Mouse (Mus musculus) embryonic facial prominence, embryonic 15.5 days (tissue): ENCODE results near the gene Zfp683. TPM values are rescaled to one million over a fixed set of nuclear protein-coding genes. Genes with fewer than 3 reads are reported as not detected.

ENCODE experiments used
- ATAC-seq: fragments of 200-750 bp; cut with Nextera tagmentation; 2 replicates; pipeline ENCODE4 v1.8.0; 2017; ENCODE audit warnings: low read depth, moderate TSS enrichment; ENCODE audit not compliant: insufficient number of reproducible peaks, low FRiP score, low TSS enrichment
- H3K27ac ChIP-seq: fragments of 300-500 bp; sonication (generic); replicated peaks from 2 replicates; pipeline ENCODE4 v1.5.1; 2015; ENCODE audit warnings: mild to moderate bottlenecking, inconsistent platforms
- H3K27me3 ChIP-seq: fragments of 300-500 bp; sonication (generic); 2 replicates; pipeline ENCODE4 v1.6.1; 2015; ENCODE audit warnings: inconsistent platforms
- H3K36me3 ChIP-seq: fragments of 300-500 bp; sonication (generic); 2 replicates; pipeline ENCODE4 v1.6.1; 2015; ENCODE audit warnings: mild to moderate bottlenecking, inconsistent platforms
- H3K4me1 ChIP-seq: fragments of 300-500 bp; sonication (generic); 2 replicates; pipeline ENCODE4 v1.6.1; 2015; ENCODE audit warnings: inconsistent platforms
- H3K4me2 ChIP-seq: fragments of 300-500 bp; sonication (generic); replicated peaks from 2 replicates; pipeline ENCODE4 v1.6.1; 2015; ENCODE audit warnings: mild to moderate bottlenecking, inconsistent platforms
- H3K4me3 ChIP-seq: fragments of 300-500 bp; sonication (generic); replicated peaks from 2 replicates; pipeline ENCODE4 v1.5.1; 2015; ENCODE audit warnings: mild to moderate bottlenecking, inconsistent platforms
- H3K9ac ChIP-seq: fragments of 300-500 bp; sonication (generic); 2 replicates; pipeline ENCODE4 v1.6.1; 2015; ENCODE audit warnings: inconsistent platforms
- H3K9me3 ChIP-seq: fragments of 300-500 bp; sonication (generic); replicated peaks from 2 replicates; pipeline ENCODE4 v1.6.1; 2016; ENCODE audit warnings: inconsistent platforms
- WGBS: fragments of 180-500 bp; shearing (Covaris S2); methylation state at CpG from one replicate; pipeline ENCODE4 v1.1.7; 2015; 5-methylcytosine and 5-hydroxymethylcytosine counted together
- polyA plus RNA-seq: library from polyadenylated mRNA; unstranded; fragments of >200 nt; fragmentation: Nextera tagmentation; extraction: Ambion mirVana; gene quantifications from 2 replicates; pipeline ENCODE4 v1.2.1, GENCODE M21; 2015

Gene Zfp683
- polyA plus RNA-seq, 1 experiment from 2014 or later: not detected

DNA sequence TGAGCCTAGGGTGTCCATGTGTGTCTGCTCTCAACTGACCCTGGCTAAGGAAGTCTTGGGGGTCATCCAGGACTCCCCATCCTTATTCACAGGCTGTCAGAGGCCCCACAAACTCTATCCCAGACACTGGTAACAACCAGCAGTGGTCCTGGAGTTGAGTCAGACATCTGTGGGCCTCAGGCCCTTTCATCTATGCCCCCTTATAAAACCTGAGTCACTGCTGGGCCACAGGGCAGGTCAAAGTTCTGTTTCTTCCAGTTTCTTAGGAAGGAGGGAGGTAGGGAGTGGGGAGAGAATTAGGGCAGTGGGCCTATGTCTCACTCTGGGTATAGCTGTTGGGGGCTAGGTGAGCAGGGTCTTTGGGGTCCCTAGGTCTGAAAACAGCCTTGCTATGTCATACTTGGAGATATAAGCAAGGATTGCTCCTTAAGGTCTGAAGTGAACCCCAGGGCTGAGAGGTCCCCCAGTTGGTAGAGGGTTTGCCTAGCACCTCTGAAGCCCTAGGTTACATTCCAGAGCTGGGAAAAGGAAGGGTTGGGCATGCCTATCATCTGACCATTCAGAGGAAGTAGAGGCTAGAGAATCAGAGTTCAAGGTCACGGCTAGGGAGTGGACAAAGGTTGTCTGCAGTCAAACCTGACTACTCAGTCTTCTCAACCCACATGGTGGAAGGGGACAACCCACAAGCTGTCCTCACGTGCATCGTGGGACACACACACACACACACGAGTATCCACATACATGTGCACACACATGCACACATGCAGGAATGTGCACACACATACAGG is 15.3 kb downstream of the Zfp683 start:
- Histone ChIP-seq H3K9me3 (no peaks in the 10 kb centered on the region), H3K9ac (no peak overlapping the region), H3K36me3 (no peaks in the 10 kb centered on the region), H3K4me2 (no peak overlapping the region), H3K27ac (no peak overlapping the region), H3K4me3 (no peak overlapping the region), H3K27me3 (peaks cover 13% of the 10 kb centered on the region), H3K4me1 (peaks cover 9% of the 10 kb centered on the region; the same call in 1 of the 2 replicates)
- WGBS: 85% methylated on average over 4 of the region's 4 CpGs
- ATAC-seq: no peak

DNA sequence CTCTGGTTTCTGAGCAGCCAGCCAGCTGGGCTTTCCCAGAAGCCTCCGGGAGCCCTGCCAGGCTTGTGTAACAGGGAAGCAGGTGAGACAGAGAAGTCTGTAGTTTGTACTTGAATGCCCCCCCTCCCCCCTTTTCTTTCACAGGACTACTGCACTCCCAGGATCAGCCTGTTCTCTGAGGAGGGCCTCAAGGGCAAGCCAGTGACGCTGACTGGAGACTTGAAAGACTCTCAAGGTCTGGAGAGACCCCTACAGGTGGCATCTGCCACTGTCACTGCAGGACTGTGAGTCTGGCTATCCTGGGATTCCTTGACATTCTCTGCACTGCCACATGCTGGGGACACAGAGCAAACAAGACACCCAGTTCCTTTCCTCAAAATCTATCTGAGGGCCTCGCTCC is 25.1 kb downstream of the Zfp683 start:
- Histone ChIP-seq H3K4me1 (peaks cover 19% of the 10 kb centered on the region), H3K27me3 (peaks cover 12% of the 10 kb centered on the region; the same call in 1 of the 2 replicates), H3K4me2 (no peak overlapping the region), H3K9ac (no peak overlapping the region), H3K27ac (no peak overlapping the region), H3K9me3 (no peaks in the 10 kb centered on the region), H3K4me3 (no peak overlapping the region), H3K36me3 (no peaks in the 10 kb centered on the region)
- WGBS: 20% methylated on average over 3 of the region's 3 CpGs
- no peak for ATAC-seq

DNA sequence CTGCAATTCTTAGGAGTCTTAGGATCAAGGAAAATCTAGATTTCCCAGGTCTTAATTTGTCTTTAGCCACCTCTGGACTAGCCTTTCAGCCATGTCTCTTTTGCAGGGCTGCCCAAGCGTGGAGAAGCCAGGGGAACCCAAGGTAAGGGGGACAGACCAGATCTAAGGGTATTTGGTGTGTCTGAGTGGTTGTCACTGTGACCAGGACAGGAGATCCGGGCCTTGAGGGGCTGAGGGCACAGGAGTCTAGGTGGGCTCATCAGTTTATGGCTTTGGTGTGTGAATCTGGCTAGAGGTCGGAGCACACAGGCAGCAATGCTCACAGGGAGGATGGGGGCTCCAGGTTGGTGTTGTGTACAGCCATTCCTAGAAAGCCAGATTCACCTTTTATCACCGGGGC is 27.0 kb downstream of the Zfp683 start:
- no peaks in the 10 kb centered on the region for H3K36me3 ChIP-seq
- H3K27ac ChIP-seq: no peak overlapping the region
- H3K27me3 ChIP-seq: peaks cover 12% of the 10 kb centered on the region; the same call in 1 of the 2 replicates
- ATAC-seq: no peak
- WGBS: 74% methylated on average over 4 of the region's 4 CpGs
- no peak overlapping the region for H3K4me2 ChIP-seq
- no peak overlapping the region for H3K4me3 ChIP-seq
- no peak overlapping the region for H3K9ac ChIP-seq
- H3K4me1 ChIP-seq: peaks cover 19% of the 10 kb centered on the region
- no peaks in the 10 kb centered on the region for H3K9me3 ChIP-seq

DNA sequence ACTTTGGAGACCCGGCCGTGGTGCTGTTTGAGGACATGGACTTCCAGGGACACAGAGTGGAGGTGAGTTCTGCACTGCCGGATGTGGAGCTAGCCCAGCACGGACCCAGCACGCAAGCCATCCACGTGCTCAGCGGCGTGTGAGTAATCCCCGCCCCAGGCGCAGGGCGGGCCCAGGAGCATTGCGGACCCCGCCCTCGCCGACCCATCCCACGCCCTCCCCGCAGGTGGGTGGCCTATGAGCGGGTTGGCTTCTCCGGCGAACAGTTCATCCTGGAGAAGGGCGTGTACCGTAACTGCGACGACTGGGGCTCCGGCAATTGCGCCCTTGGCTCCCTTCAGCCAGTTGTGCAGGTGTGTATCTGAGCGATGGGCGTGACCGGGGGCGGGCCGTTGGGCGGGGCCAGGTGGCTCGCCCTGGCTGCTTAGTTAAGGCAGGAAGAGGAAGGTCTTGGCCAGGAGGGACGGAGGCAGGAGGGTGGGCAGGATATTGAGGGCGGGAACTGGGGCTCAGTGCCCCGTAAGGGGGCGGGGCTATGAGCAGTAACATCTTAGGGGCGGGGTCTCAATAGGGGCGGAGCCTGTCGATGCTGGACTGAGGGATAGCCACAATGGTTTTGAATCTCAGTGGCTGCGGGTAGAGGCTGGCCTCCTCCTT is 28.2 kb downstream of the Zfp683 start:
- Histone ChIP-seq H3K4me1 (peaks cover 19% of the 10 kb centered on the region), H3K4me3 (peak overlapping the region; percentile 43), H3K4me2 (peak overlapping the region; percentile 75), H3K9me3 (no peaks in the 10 kb centered on the region), H3K27ac (no peak overlapping the region), H3K9ac (no peak overlapping the region), H3K36me3 (no peaks in the 10 kb centered on the region), H3K27me3 (peaks cover 12% of the 10 kb centered on the region; the same call in 1 of the 2 replicates)
- ATAC-seq: peak; percentile 86
- under 1% methylated on average over 41 of the region's 41 CpGs for WGBS

DNA sequence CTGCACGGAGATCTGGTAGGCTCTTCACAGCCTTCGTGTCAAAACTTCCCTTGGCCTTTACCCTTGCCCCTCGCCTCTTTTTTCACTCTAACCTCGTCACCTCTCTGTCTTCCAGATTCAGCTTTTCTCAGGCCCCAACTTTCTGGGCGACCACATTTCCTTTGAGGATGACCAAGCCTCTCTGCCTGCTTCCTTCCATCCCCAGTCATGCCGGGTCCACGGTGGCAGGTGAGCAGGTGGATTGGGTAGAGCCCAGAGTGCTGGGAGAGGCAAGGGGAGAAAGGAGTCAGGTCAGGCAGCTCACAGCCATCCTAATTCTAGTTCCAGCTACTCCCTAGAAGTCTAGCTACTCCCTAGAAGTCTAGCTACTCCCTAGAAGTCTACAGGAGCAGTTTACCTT is 28.8 kb downstream of the Zfp683 start:
- peaks cover 19% of the 10 kb centered on the region for H3K4me1 ChIP-seq
- WGBS: 9% methylated on average over 7 of the region's 7 CpGs
- H3K27me3 ChIP-seq: peaks cover 12% of the 10 kb centered on the region; the same call in 1 of the 2 replicates
- peak overlapping the region; percentile 75 for H3K4me2 ChIP-seq
- no peak overlapping the region for H3K27ac ChIP-seq
- H3K4me3 ChIP-seq: peak overlapping the region; percentile 43
- H3K9ac ChIP-seq: no peak overlapping the region
- H3K9me3 ChIP-seq: no peaks in the 10 kb centered on the region
- ATAC-seq: no peak
- H3K36me3 ChIP-seq: no peaks in the 10 kb centered on the region

DNA sequence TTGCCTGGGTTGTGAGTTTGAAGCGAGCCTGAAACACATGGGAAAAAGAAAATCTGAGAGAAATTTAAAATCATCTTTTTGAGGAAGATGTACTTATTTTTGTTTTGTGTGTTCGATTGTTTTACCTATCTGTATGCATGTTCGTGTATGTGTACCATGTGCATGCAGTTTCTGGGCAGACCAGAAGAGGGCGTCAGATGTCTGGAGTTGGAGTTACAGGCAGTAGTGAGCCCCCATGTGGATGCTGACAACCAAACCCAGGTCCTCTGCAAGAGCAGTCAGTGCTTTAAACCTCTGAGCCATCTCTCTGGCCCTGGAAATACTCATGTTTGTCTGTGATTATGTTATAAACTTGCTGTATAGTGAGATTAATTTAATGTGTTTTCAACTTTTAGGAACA is 31.4 kb downstream of the Zfp683 start:
- 89% methylated on average over 4 of the region's 4 CpGs for whole genome bisulfite sequencing
- Histone ChIP-seq H3K9me3 (no peaks in the 10 kb centered on the region), H3K36me3 (no peaks in the 10 kb centered on the region), H3K4me2 (no peak overlapping the region), H3K4me3 (no peak overlapping the region), H3K27ac (no peak overlapping the region), H3K4me1 (peaks cover 15% of the 10 kb centered on the region), H3K27me3 (peaks cover 12% of the 10 kb centered on the region; the same call in 1 of the 2 replicates), H3K9ac (no peak overlapping the region)
- no peak for ATAC-seq

DNA sequence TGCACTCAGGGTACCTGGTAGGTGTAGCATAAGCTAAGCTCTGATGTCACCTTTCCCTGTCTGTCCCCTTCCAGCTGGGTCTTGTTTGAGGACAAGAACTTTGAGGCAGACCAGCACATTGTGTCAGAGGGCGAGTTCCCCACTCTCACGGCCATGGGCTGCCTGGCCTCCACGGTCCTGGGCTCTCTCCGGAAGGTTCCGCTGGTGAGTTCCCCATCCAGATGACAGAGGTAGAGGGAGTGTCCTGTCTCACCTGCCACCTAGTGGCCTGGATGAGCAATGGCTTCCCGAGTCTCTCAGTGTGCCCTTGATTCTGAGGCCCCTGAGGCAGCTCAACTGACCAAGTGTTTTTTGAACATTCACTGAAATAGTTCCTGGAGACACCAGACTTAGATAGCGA is 33.8 kb downstream of the Zfp683 start:
- H3K4me2 ChIP-seq: no peak overlapping the region
- peaks cover 7% of the 10 kb centered on the region; the same call in 1 of the 2 replicates for H3K27me3 ChIP-seq
- H3K27ac ChIP-seq: no peak overlapping the region
- WGBS: 25% methylated on average over 7 of the region's 7 CpGs
- no peaks in the 10 kb centered on the region for H3K36me3 ChIP-seq
- no peak overlapping the region for H3K9ac ChIP-seq
- ATAC-seq: 0 out of 2 replicates have a peak, but pooled peaks have one; percentile 51
- no peaks in the 10 kb centered on the region for H3K9me3 ChIP-seq
- H3K4me1 ChIP-seq: peaks cover 2% of the 10 kb centered on the region; the same call in 1 of the 2 replicates
- H3K4me3 ChIP-seq: no peak overlapping the region

DNA sequence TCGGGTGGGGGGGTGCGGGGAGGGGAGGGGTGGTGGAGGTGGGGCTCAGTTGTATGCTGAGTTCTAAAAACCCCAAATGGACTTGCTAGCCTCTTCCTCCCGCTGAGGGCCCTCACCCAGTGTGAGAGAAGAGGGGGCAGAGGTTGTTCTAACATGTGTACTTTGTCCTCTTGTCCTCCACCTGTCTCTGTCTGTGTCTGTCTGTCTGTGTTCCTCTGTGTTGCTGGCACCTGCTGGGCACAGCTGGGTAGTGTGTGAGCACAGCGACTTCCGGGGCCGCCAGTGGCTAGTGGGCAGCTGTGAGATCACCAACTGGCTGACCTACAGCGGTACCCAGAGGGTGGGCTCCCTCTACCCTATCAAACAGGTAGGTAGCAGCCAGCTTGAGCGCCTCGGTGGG is 35.4 kb downstream of the Zfp683 start:
- no peak overlapping the region for H3K4me2 ChIP-seq
- no peaks in the 10 kb centered on the region for H3K27me3 ChIP-seq
- WGBS: 75% methylated on average over 9 of the region's 9 CpGs
- H3K4me3 ChIP-seq: no peak overlapping the region
- no peaks in the 10 kb centered on the region for H3K4me1 ChIP-seq
- H3K9ac ChIP-seq: no peak overlapping the region
- no peak for ATAC-seq
- H3K36me3 ChIP-seq: no peaks in the 10 kb centered on the region
- H3K9me3 ChIP-seq: no peaks in the 10 kb centered on the region
- no peak overlapping the region for H3K27ac ChIP-seq

DNA sequence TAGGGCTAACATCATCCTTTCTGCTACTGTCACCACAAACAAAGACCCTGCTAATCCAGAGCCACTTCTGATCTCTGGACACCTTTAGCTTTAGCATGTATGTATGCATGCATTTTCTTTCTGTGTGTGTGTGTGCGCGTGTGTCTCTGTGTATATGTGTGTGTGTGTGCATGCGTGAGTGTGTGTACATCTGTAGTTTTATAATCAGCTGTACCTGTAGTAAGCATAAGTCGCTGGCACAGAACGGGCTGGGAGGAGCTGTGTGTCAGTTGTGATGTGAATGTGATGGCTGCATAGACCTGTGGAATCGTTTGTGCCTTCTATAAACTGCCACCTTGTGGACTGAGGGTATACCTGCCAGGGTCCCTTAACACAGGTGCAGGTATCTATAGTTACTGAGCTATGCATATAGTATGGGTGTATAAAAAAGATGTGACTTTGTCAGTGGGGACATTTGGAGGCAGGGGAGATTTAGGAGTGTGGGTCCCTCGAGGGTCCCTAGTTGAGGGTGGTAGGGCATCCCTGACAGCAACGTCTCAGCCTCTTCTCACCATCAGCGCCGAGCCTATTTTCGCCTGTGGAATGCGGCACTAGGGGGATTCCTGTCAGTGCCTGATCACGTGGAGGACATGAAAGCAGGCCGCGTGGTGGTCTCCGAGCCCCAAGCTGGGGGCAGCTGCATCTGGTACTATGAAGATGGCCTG is 37.0 kb downstream of the Zfp683 start:
- Histone ChIP-seq H3K27ac (no peak overlapping the region), H3K4me2 (no peak overlapping the region), H3K9me3 (no peaks in the 10 kb centered on the region), H3K4me3 (no peak overlapping the region), H3K4me1 (no peaks in the 10 kb centered on the region), H3K9ac (no peak overlapping the region), H3K36me3 (no peaks in the 10 kb centered on the region), H3K27me3 (no peaks in the 10 kb centered on the region)
- 78% methylated on average over 16 of the region's 16 CpGs for WGBS
- no peak for ATAC-seq

DNA sequence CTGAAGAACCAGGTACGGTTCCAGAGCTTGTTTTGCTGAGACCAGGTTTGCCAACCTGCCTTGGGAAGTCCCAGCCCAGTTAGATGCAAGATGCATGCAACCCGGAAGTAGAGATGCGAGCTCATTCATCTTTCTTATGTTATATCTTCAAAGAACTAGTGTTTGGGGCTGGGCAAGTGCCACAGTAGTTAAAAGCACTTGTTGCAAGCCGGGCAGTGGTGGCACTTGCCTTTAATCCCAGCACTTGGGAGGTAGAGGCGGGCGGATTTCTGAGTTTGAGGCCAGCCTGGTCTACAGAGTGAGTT is 37.5 kb downstream of the Zfp683 start:
- H3K4me3 ChIP-seq: no peak overlapping the region
- ATAC-seq: no peak
- no peaks in the 10 kb centered on the region for H3K4me1 ChIP-seq
- H3K9me3 ChIP-seq: no peaks in the 10 kb centered on the region
- no peak overlapping the region for H3K27ac ChIP-seq
- no peaks in the 10 kb centered on the region for H3K36me3 ChIP-seq
- H3K4me2 ChIP-seq: no peak overlapping the region
- 81% methylated on average over 6 of the region's 6 CpGs for WGBS
- H3K27me3 ChIP-seq: no peaks in the 10 kb centered on the region
- no peak overlapping the region for H3K9ac ChIP-seq
